Mouse (Mus musculus): ENCODE measurements around the gene Leng1.

- TF ChIP-seq CTCF (IDR thresholded peaks at IDR 0.05; ENCODE audit: low read depth) (no peak), EP300 (IDR thresholded peaks at IDR 0.05; ENCODE audit: low read depth) (no peak)
Measured at GRCm38 (mm10) chr7:3611006-3611405, 54.6 kb downstream of the Leng1 start.
